Mouse (Mus musculus) ES-Bruce4 (cell line): ENCODE results near the gene Wnt5b. TPM values are rescaled to one million over a fixed set of nuclear protein-coding genes. Genes with fewer than 3 reads are reported as not detected.

Experiments used
- H3K27ac ChIP-seq: 2 replicates; pipeline ENCODE4 v1.5.1; 2012; ENCODE audit warnings: low read length, inconsistent platforms; ENCODE audit not compliant: insufficient read depth
- H3K27me3 ChIP-seq: 2 replicates; pipeline ENCODE4 v1.6.1; 2012; ENCODE audit warnings: mild to moderate bottlenecking, low read length, inconsistent platforms; ENCODE audit not compliant: control insufficient read depth, poor library complexity, insufficient read depth, severe bottlenecking
- H3K36me3 ChIP-seq: 2 replicates; pipeline ENCODE4 v1.6.1; 2012; ENCODE audit warnings: inconsistent platforms, mild to moderate bottlenecking, low read length, moderate library complexity; ENCODE audit not compliant: control insufficient read depth, poor library complexity, insufficient read depth, severe bottlenecking
- H3K4me1 ChIP-seq: one replicate; pipeline ENCODE4 v1.8.1; 2011; ENCODE audit warnings: low read length; ENCODE audit not compliant: control insufficient read depth, insufficient read depth
- H3K4me3 ChIP-seq: 2 replicates; pipeline ENCODE4 v1.5.1; 2011; ENCODE audit warnings: low read depth, mild to moderate bottlenecking, low read length
- H3K9ac ChIP-seq: 2 replicates; pipeline ENCODE4 v1.6.1; 2012; ENCODE audit warnings: low read depth, mild to moderate bottlenecking, inconsistent platforms; ENCODE audit not compliant: poor library complexity, severe bottlenecking
- H3K9me3 ChIP-seq: replicated peaks from 2 replicates; pipeline ENCODE4 v1.6.1; 2012; ENCODE audit warnings: mild to moderate bottlenecking, low read length, inconsistent platforms; ENCODE audit not compliant: control insufficient read depth, poor library complexity, insufficient read depth, severe bottlenecking
- CTCF ChIP-seq: IDR thresholded peaks from one replicate; pipeline ENCODE4 v1.8.1; 2011; ENCODE audit warnings: low read depth, low read length
- EP300 ChIP-seq: IDR thresholded peaks from 2 replicates; pipeline ENCODE4 v1.6.1; 2011; ENCODE audit warnings: low read depth, low read length; ENCODE audit not compliant: insufficient read depth
- POLR2A ChIP-seq: IDR thresholded peaks from one replicate; pipeline ENCODE4 v1.8.1; 2011; ENCODE audit warnings: low read length; ENCODE audit not compliant: insufficient read depth
- polyA plus RNA-seq: library from polyadenylated mRNA; stranded (reverse); fragments of >200 nt; gene quantifications from 2 replicates; pipeline ENCODE4 v1.2.4, GENCODE M21; 2011; ENCODE audit warnings: low read depth; ENCODE audit not compliant: missing spikeins, insufficient read depth, insufficient read length

The Wnt5b gene
- polyA plus RNA-seq, 1 experiment = 2.5 TPM

- Histone ChIP-seq H3K36me3 (no peaks in the 10 kb centered on the region), H3K27me3 (no peaks in the 10 kb centered on the region), H3K9me3 (no peaks in the 10 kb centered on the region), H3K27ac (peak overlapping the region; percentile 94), H3K4me3 (no peak overlapping the region), H3K9ac (no peak overlapping the region), H3K4me1 (peaks cover 5% of the 10 kb centered on the region)
- TF ChIP-seq CTCF (no peak), EP300 (peak; percentile 94)
Observed at GRCm38 (mm10) chr6:119418392-119419251, 125.5 kb downstream of the Wnt5b start.

GRCm38 (mm10) chr6:119417821-119418220 lies 126.3 kb downstream of the Wnt5b start:
- Histone ChIP-seq H3K4me3 (peak overlapping the region; percentile 11), H3K9me3 (no peaks in the 10 kb centered on the region)
- TF ChIP-seq POLR2A (no peak), EP300 (no peak), CTCF (no peak)

DNA sequence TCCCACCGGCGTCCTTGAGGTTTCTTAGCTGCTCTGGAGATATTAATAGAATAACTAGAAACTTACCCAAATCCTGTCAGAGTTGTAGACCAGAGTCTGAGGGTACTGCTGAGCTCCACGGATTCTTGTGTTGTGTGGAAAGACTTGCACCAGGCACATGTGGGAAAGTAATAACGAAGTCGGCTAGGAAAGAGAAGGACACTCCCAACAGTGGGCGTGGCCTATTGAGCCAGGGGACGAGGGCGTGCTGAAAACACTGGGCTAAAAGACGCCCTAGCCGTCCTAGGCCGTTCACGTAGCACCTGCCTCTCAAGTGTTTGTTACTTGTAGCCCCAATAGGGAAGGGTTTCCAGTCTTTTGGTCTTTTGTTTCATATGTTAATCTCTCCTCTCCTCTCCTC lies 126.8 kb downstream of the Wnt5b start, which contains the start of gene Adipor2:
Gene Adipor2 (minus strand): TSS at position 351 of the 400 bp plus-strand sequence.
- Histone ChIP-seq H3K27me3 (no peaks in the 10 kb centered on the region), H3K4me3 (peak within 1 kb of the TSS; percentile 85), H3K36me3 (no peaks in the 10 kb centered on the region), H3K9ac (peak within 1 kb of the TSS; percentile 77), H3K27ac (peak within 1 kb of the TSS; percentile 94), H3K9me3 (no peaks in the 10 kb centered on the region), H3K4me1 (peaks cover 3% of the 10 kb centered on the region)
- TF ChIP-seq POLR2A (peak; percentile 68), CTCF (no peak), EP300 (peak; percentile 96)

More at GRCm38 (mm10) chr6:119417821-119418220, 126.3 kb downstream of the Wnt5b start:
- H3K27me3 ChIP-seq = no peaks in the 10 kb centered on the region
- no peaks in the 10 kb centered on the region for H3K36me3 ChIP-seq
- H3K27ac ChIP-seq = peak overlapping the region; percentile 94
- H3K9ac ChIP-seq = no peak overlapping the region
- H3K4me1 ChIP-seq = peaks cover 4% of the 10 kb centered on the region

DNA sequence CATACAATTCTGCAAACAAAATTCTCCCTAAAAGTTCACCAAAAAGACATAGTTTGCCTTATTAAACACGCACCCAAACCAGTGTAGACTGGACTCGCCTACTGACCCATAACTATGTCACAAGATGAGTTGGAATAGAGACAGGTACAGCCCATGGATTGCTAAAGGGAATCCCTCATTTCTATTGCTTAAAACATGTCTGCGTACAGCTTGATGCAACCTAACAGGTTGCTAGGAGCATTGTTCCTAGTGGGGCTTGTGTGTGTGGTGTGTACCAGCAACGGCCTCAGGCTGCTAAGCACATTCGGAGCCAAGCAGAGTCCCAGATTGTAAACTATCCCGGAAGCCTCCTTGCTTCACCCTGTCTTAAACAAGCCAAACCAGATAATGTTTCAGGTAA lies 127.5 kb downstream of the Wnt5b start:
- Histone ChIP-seq H3K9me3 (no peaks in the 10 kb centered on the region), H3K27me3 (no peaks in the 10 kb centered on the region), H3K9ac (peak overlapping the region; percentile 77), H3K36me3 (0 out of 2 replicates have a peak, but pooled peaks cover 3% of the 10 kb centered on the region), H3K4me1 (peaks cover 3% of the 10 kb centered on the region), H3K4me3 (peak overlapping the region; percentile 85), H3K27ac (peak overlapping the region; percentile 84)
- no peak for TF ChIP-seq POLR2A
- no peak for TF ChIP-seq CTCF
- TF ChIP-seq EP300 = no peak

GRCm38 (mm10) chr6:119414262-119415043 lies 129.7 kb downstream of the Wnt5b start:
- no peaks in the 10 kb centered on the region for H3K9me3 ChIP-seq
- peaks cover 2% of the 10 kb centered on the region for H3K4me1 ChIP-seq
- H3K36me3 ChIP-seq = peaks cover 9% of the 10 kb centered on the region
- TF ChIP-seq CTCF = no peak
- 0 out of 2 replicates have a peak, but pooled peaks have one; percentile 21 for TF ChIP-seq EP300
- TF ChIP-seq POLR2A = no peak
- H3K27me3 ChIP-seq = no peaks in the 10 kb centered on the region
- H3K4me3 ChIP-seq = peak overlapping the region; percentile 29
- H3K9ac ChIP-seq = 0 out of 2 replicates have a peak overlapping the region, but pooled peaks have one; percentile 21
- H3K27ac ChIP-seq = peak overlapping the region; percentile 57
